Mouse (Mus musculus): ENCODE data around the gene Hormad1. TPM values are rescaled to one million over a fixed set of nuclear protein-coding genes. Genes with fewer than 3 reads are reported as not detected.
A peak's percentile ranks its signal among the peaks of the same experiment; 100 is the strongest.
"Not testable (repeated sequence)": the region's sequence is repeated elsewhere in the genome, so short reads cannot be mapped to it uniquely, and the experiment has no call there.

Gene Hormad1
- polyA plus RNA-seq, 1 experiment = not detected

- H3K27me3 ChIP-seq (ENCODE audit: control insufficient read depth) = no peaks in the 10 kb centered on the region
- H3K9me3 ChIP-seq (ENCODE audit: control insufficient read depth, low read length) = no peaks in the 10 kb centered on the region
- H3K4me3 ChIP-seq (replicated peaks) = no peak overlapping the region
- peaks cover 7% of the 10 kb centered on the region for H3K4me1 ChIP-seq (ENCODE audit: control insufficient read depth)
- TF ChIP-seq GATA1 (IDR thresholded peaks at IDR 0.05; ENCODE audit: low read length) = no peak
- TF ChIP-seq TAL1 (IDR thresholded peaks at IDR 0.05; ENCODE audit: low read length) = no peak
- H3K36me3 ChIP-seq (ENCODE audit: control insufficient read depth) = peaks cover 94% of the 10 kb centered on the region
Measured at GRCm38 (mm10) chr3:95598734-95599133, 39.3 kb downstream of the Hormad1 start.

DNA sequence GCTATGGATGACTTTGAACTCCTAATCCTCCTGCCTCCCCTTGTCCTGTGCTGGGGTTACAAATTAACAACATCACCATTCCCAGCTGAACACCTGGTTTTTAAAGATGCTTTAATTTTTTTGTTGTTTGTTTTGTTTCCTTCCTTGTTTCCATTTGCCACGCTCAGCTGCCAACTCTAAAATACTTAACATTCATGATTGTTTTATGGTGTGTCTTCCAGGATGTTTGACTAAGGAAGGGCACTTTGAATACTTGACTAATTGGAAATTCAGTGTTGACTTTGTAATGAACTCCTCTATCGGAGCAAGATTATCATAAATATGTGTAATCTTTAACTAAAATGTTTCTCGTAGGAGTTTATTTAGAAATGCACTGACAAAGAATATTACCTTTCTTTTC, 41.8 kb downstream of the Hormad1 start:
- Histone ChIP-seq H3K27me3 (ENCODE audit: control insufficient read depth) (no peaks in the 10 kb centered on the region), H3K36me3 (ENCODE audit: control insufficient read depth) (peaks cover 93% of the 10 kb centered on the region), H3K4me1 (ENCODE audit: control insufficient read depth) (peaks cover 2% of the 10 kb centered on the region), H3K4me3 (replicated peaks) (no peak overlapping the region), H3K9me3 (ENCODE audit: control insufficient read depth, low read length) (no peaks in the 10 kb centered on the region)
- TF ChIP-seq TAL1 (IDR thresholded peaks at IDR 0.05; ENCODE audit: low read length) (no peak), GATA1 (IDR thresholded peaks at IDR 0.05; ENCODE audit: low read length) (no peak)

- no peak for TF ChIP-seq TAL1 (IDR thresholded peaks at IDR 0.05; ENCODE audit: low read length)
- no peak for TF ChIP-seq GATA1 (IDR thresholded peaks at IDR 0.05; ENCODE audit: low read length)
- no peaks in the 10 kb centered on the region for H3K4me1 ChIP-seq (ENCODE audit: control insufficient read depth)
- H3K4me3 ChIP-seq (replicated peaks) = no peak overlapping the region
- peaks cover 97% of the 10 kb centered on the region for H3K36me3 ChIP-seq (ENCODE audit: control insufficient read depth)
- no peaks in the 10 kb centered on the region for H3K27me3 ChIP-seq (ENCODE audit: control insufficient read depth)
- H3K9me3 ChIP-seq (ENCODE audit: control insufficient read depth, low read length) = no peaks in the 10 kb centered on the region
Measured at GRCm38 (mm10) chr3:95606096-95606495, 46.6 kb downstream of the Hormad1 start.

GRCm38 (mm10) chr3:95609195-95609594, 49.7 kb downstream of the Hormad1 start:
- no peaks in the 10 kb centered on the region for H3K27me3 ChIP-seq (ENCODE audit: control insufficient read depth)
- H3K9me3 ChIP-seq (ENCODE audit: control insufficient read depth, low read length) = no peaks in the 10 kb centered on the region
- H3K4me3 ChIP-seq (replicated peaks) = no peak overlapping the region
- peaks cover 95% of the 10 kb centered on the region for H3K36me3 ChIP-seq (ENCODE audit: control insufficient read depth)
- TF ChIP-seq GATA1 (IDR thresholded peaks at IDR 0.05; ENCODE audit: low read length) (no peak), TAL1 (IDR thresholded peaks at IDR 0.05; ENCODE audit: low read length) (no peak)
- no peaks in the 10 kb centered on the region for H3K4me1 ChIP-seq (ENCODE audit: control insufficient read depth)

DNA sequence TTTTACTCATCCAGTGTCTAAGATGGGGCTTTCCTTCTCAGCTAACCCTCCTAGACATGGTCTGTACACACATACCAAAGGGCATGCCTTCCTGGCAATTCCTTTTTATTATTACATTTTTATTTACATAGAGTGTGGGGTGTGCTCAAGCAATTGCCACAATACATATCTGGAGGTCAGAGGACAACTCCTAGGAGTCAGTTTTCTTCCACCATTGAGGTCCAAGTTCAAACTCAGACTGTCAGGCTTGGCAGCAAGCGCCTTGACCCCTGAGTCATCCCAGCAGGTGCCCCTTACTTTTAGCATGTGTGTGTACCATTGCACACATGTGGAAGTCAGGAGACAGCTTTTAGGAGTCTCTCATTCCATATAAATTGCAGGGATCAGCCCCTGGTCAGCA, 54.5 kb downstream of the Hormad1 start:
- peaks cover 92% of the 10 kb centered on the region for H3K36me3 ChIP-seq (ENCODE audit: control insufficient read depth)
- no peaks in the 10 kb centered on the region for H3K4me1 ChIP-seq (ENCODE audit: control insufficient read depth)

DNA sequence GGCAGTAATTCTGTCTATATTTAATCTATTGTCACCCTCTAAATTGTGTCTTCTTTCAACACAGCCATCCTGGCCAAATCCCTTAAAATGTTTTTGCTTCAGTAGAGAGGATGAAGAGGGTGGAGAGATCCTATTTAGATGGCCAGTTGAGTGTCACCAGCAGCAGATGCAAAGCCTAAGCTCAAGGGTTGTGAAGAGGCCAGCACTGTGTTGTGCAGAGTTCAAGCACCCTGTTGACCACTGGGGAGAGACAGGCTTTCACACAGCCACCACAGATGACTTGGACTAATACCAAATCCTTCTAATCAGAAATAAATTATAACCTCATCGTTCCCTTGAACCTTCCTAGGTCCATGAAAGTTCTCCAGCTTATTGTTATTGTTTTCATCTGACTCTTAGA, 59.0 kb downstream of the Hormad1 start:
- TF ChIP-seq TAL1 (IDR thresholded peaks at IDR 0.05; ENCODE audit: low read length) (no peak), GATA1 (IDR thresholded peaks at IDR 0.05; ENCODE audit: low read length) (no peak)
- Histone ChIP-seq H3K4me3 (replicated peaks) (no peak overlapping the region), H3K27me3 (ENCODE audit: control insufficient read depth) (no peaks in the 10 kb centered on the region), H3K36me3 (ENCODE audit: control insufficient read depth) (peaks cover 92% of the 10 kb centered on the region), H3K4me1 (ENCODE audit: control insufficient read depth) (peaks cover 6% of the 10 kb centered on the region), H3K9me3 (ENCODE audit: control insufficient read depth, low read length) (no peaks in the 10 kb centered on the region)

More for the DNA sequence above, 54.5 kb downstream of the Hormad1 start:
- TF ChIP-seq TAL1 (IDR thresholded peaks at IDR 0.05; ENCODE audit: low read length) (no peak), GATA1 (IDR thresholded peaks at IDR 0.05; ENCODE audit: low read length) (no peak)
- no peaks in the 10 kb centered on the region for H3K27me3 ChIP-seq (ENCODE audit: control insufficient read depth)
- H3K4me3 ChIP-seq (replicated peaks) = no peak overlapping the region
- no peaks in the 10 kb centered on the region for H3K9me3 ChIP-seq (ENCODE audit: control insufficient read depth, low read length)

- H3K4me3 ChIP-seq (replicated peaks) = no peak overlapping the region
- peaks cover 23% of the 10 kb centered on the region for H3K4me1 ChIP-seq (ENCODE audit: control insufficient read depth)
- H3K9me3 ChIP-seq (ENCODE audit: control insufficient read depth, low read length) = no peaks in the 10 kb centered on the region
- H3K36me3 ChIP-seq (ENCODE audit: control insufficient read depth) = peaks cover 75% of the 10 kb centered on the region
- TF ChIP-seq TAL1 (IDR thresholded peaks at IDR 0.05; ENCODE audit: low read length) (no peak), GATA1 (IDR thresholded peaks at IDR 0.05; ENCODE audit: low read length) (no peak)
- no peaks in the 10 kb centered on the region for H3K27me3 ChIP-seq (ENCODE audit: control insufficient read depth)
Measured at GRCm38 (mm10) chr3:95621241-95621640, 61.8 kb downstream of the Hormad1 start.

GRCm38 (mm10) chr3:95622421-95622820, 62.9 kb downstream of the Hormad1 start:
- H3K9me3 ChIP-seq (ENCODE audit: control insufficient read depth, low read length); H3K4me3 ChIP-seq (replicated peaks); H3K27me3 ChIP-seq (ENCODE audit: control insufficient read depth): not testable (repeated sequence)
- Histone ChIP-seq H3K4me1 (ENCODE audit: control insufficient read depth) (peaks cover 35% of the 10 kb centered on the region), H3K36me3 (ENCODE audit: control insufficient read depth) (peaks cover 75% of the 10 kb centered on the region)

- TF ChIP-seq TAL1 (IDR thresholded peaks at IDR 0.05; ENCODE audit: low read length) (no peak), GATA1 (IDR thresholded peaks at IDR 0.05; ENCODE audit: low read length) (no peak)
- Histone ChIP-seq H3K9me3 (ENCODE audit: control insufficient read depth, low read length) (no peaks in the 10 kb centered on the region), H3K4me1 (ENCODE audit: control insufficient read depth) (peaks cover 45% of the 10 kb centered on the region), H3K4me3 (replicated peaks) (no peak overlapping the region), H3K27me3 (ENCODE audit: control insufficient read depth) (no peaks in the 10 kb centered on the region), H3K36me3 (ENCODE audit: control insufficient read depth) (peaks cover 75% of the 10 kb centered on the region)
Measured at GRCm38 (mm10) chr3:95623551-95623950, 64.1 kb downstream of the Hormad1 start.

DNA sequence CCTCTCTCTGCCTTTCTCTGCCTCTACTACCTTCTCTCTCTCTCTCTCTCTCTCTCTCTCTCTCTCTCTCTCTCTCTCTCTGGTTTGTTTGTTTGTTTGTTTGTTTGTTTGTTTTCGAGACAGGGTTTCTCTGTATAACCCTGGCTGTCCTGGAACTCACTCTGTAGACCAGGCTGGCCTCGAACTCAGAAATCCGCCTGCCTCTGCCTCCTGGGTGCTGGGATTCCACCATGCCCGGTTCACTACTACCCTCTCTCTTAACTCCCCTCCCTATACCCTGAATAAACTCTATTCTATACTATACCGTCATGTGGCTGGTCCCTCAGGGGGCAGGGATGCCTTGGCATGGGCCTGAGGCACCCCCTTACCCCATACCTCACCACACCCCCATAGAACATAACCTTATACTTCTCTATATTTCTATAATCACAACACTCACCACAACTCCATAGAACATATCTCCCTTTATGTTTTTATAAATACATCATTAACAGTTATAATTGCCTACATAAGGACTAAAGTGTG, 64.6 kb downstream of the Hormad1 start:
- Histone ChIP-seq H3K36me3 (ENCODE audit: control insufficient read depth) (peaks cover 75% of the 10 kb centered on the region), H3K4me3 (replicated peaks) (peak overlapping the region; percentile 76), H3K4me1 (ENCODE audit: control insufficient read depth) (peaks cover 48% of the 10 kb centered on the region)
- not testable (repeated sequence) for H3K9me3 ChIP-seq (ENCODE audit: control insufficient read depth, low read length); H3K27me3 ChIP-seq (ENCODE audit: control insufficient read depth)

All from erythroblast, embryonic 14.5 days (primary cell).